Mouse (Mus musculus) midbrain, embryonic 11.5 days (tissue): Measurements from ENCODE around the gene Ptma. TPM values are rescaled to one million over a fixed set of nuclear protein-coding genes. Genes with fewer than 3 reads are reported as not detected.

Experiments used
- ATAC-seq: fragments of 200-750 bp; cut with Nextera tagmentation; 2 replicates; pipeline ENCODE4 v1.8.0; 2017; ENCODE audit warnings: moderate TSS enrichment, moderate library complexity; ENCODE audit not compliant: low FRiP score
- DNase-seq: peaks from one replicate; pipeline ENCODE4 v3.0.0; 2015; ENCODE audit warnings: low spot score; ENCODE audit errors: missing footprints
- H3K27ac ChIP-seq: fragments of 300-500 bp; sonication (generic); 2 replicates; pipeline ENCODE4 v1.5.1; 2014; ENCODE audit warnings: low read depth, low read length
- H3K27me3 ChIP-seq: fragments of 300-500 bp; sonication (generic); 2 replicates; pipeline ENCODE4 v1.6.1; 2014; ENCODE audit warnings: mild to moderate bottlenecking, low read length, moderate library complexity, mixed read lengths; ENCODE audit not compliant: control insufficient read depth, insufficient read depth
- H3K36me3 ChIP-seq: fragments of 300-500 bp; sonication (generic); 2 replicates; pipeline ENCODE4 v1.6.1; 2014; ENCODE audit warnings: mild to moderate bottlenecking, low read length, moderate library complexity, mixed read lengths; ENCODE audit not compliant: control insufficient read depth, insufficient read depth
- H3K4me1 ChIP-seq: fragments of 300-500 bp; sonication (generic); 2 replicates; pipeline ENCODE4 v1.6.1; 2014; ENCODE audit warnings: low read length; ENCODE audit not compliant: control insufficient read depth, insufficient read depth
- H3K4me2 ChIP-seq: fragments of 300-500 bp; sonication (generic); 2 replicates; pipeline ENCODE4 v1.6.1; 2014; ENCODE audit warnings: mild to moderate bottlenecking, moderate library complexity
- H3K4me3 ChIP-seq: fragments of 300-500 bp; sonication (generic); 2 replicates; pipeline ENCODE4 v1.5.1; 2014; ENCODE audit warnings: low read depth, low read length
- H3K9ac ChIP-seq: fragments of 300-500 bp; sonication (generic); 2 replicates; pipeline ENCODE4 v1.6.1; 2014; ENCODE audit warnings: low read length
- H3K9me3 ChIP-seq: fragments of 300-500 bp; sonication (generic); 2 replicates; pipeline ENCODE4 v1.6.1; 2016; ENCODE audit warnings: low read length; ENCODE audit not compliant: control insufficient read depth
- WGBS: fragments of 180-500 bp; shearing (Covaris S2); extraction: QIAGEN DNeasy Blood & Tissue Kit; methylation state at CpG from one replicate; pipeline ENCODE4 v1.1.7; 2014; 5-methylcytosine and 5-hydroxymethylcytosine counted together
- polyA plus RNA-seq: library from polyadenylated mRNA; unstranded; fragments of >200 nt; fragmentation: Nextera tagmentation; extraction: Ambion mirVana; gene quantifications from 2 replicates; pipeline ENCODE4 v1.2.1, GENCODE M21; 2014

The Ptma gene
- polyA plus RNA-seq, 1 experiment from 2014 or later = 3,090 TPM

- H3K4me1 ChIP-seq = peaks cover 12% of the 10 kb centered on the region
- no peaks in the 10 kb centered on the region for H3K27me3 ChIP-seq
- ATAC-seq (no peak), DNase-seq (peak; percentile 72)
- H3K4me3 ChIP-seq = no peak overlapping the region
- 0 out of 2 replicates have a peak overlapping the region, but pooled peaks have one; percentile 38 for H3K9ac ChIP-seq
- H3K36me3 ChIP-seq = no peaks in the 10 kb centered on the region
- no peak overlapping the region for H3K27ac ChIP-seq
- no peak overlapping the region for H3K4me2 ChIP-seq
- 63% methylated on average over 7 of the region's 7 CpGs for WGBS
- H3K9me3 ChIP-seq = no peaks in the 10 kb centered on the region
Measured at GRCm38 (mm10) chr1:86522286-86522871, 4.1 kb upstream of the Ptma start.

GRCm38 (mm10) chr1:86523776-86524618, 2.5 kb upstream of the Ptma start:
- H3K27ac ChIP-seq = peak overlapping the region; percentile 97
- H3K4me2 ChIP-seq = peak overlapping the region; percentile 48
- H3K27me3 ChIP-seq = no peaks in the 10 kb centered on the region
- H3K9me3 ChIP-seq = no peaks in the 10 kb centered on the region
- H3K36me3 ChIP-seq = peaks cover under 1% of the 10 kb centered on the region
- no peak overlapping the region for H3K4me3 ChIP-seq
- DNase-seq = no peak
- peak overlapping the region; percentile 97 for H3K9ac ChIP-seq
- H3K4me1 ChIP-seq = peaks cover 14% of the 10 kb centered on the region
- 87% methylated on average over 8 of the region's 8 CpGs for WGBS
- ATAC-seq = no peak

- H3K4me2 ChIP-seq = peak overlapping the region; percentile 74
- H3K27ac ChIP-seq = peak overlapping the region; percentile 97
- H3K4me1 ChIP-seq = peaks cover 22% of the 10 kb centered on the region
- peak overlapping the region; percentile 97 for H3K9ac ChIP-seq
- WGBS = 2% methylated on average over 53 of the region's 53 CpGs
- H3K9me3 ChIP-seq = no peaks in the 10 kb centered on the region
- peak; percentile 100 for DNase-seq
- H3K27me3 ChIP-seq = no peaks in the 10 kb centered on the region
- peaks cover 7% of the 10 kb centered on the region for H3K36me3 ChIP-seq
- peak overlapping the region; percentile 92 for H3K4me3 ChIP-seq
- peak; percentile 74 for ATAC-seq
Measured at GRCm38 (mm10) chr1:86524619-86525498, 1.7 kb upstream of the Ptma start.

DNA sequence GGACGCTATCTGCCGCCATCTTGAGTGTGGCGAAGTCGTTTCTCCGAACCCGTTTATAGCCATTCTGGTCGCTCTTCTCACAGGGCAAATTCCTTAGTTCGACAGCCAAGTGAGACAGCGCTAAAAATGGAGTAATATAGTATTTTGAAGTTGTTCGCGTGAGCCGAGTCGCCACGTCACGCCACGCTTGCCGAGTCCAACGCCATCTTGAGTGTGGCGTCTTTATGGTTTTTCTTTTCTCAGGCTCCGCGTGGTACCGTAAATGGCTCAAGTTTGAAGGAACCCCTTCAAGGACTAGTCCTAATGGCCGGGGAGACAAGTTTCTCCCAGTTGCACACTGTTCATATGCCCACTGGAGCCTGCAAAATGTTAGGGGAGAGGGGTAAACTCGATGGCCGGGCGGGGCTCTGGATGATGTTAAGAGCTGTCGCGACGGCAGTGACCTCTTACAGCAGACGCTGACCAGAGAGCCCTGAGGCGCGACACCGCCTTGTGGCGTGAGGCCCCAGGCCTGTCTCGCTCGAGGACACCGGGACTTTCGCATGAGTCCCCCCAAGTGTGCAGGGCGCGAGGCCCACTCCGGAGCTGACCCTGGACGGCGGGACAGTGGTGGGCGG, 919 bp upstream of the Ptma start:
- Histone ChIP-seq H3K4me2 (peak overlapping the region; percentile 74), H3K9ac (peak overlapping the region; percentile 97), H3K4me3 (peak overlapping the region; percentile 92), H3K36me3 (peaks cover 8% of the 10 kb centered on the region), H3K27me3 (no peaks in the 10 kb centered on the region), H3K27ac (peak overlapping the region; percentile 97), H3K9me3 (no peaks in the 10 kb centered on the region), H3K4me1 (peaks cover 22% of the 10 kb centered on the region)
- WGBS = under 1% methylated on average over 41 of the region's 44 CpGs
- ATAC-seq (peak; percentile 15), DNase-seq (peak; percentile 98)

- Histone ChIP-seq H3K9ac (peak overlapping the region; percentile 100), H3K4me2 (peak overlapping the region; percentile 98), H3K36me3 (peaks cover 14% of the 10 kb centered on the region), H3K4me3 (peak overlapping the region; percentile 92), H3K27ac (peak overlapping the region; percentile 89), H3K4me1 (peaks cover 35% of the 10 kb centered on the region), H3K9me3 (no peaks in the 10 kb centered on the region), H3K27me3 (no peaks in the 10 kb centered on the region)
- ATAC-seq (0 out of 2 replicates have a peak, but pooled peaks have one; percentile 4), DNase-seq (peak; percentile 92)
- WGBS = under 1% methylated on average over 111 of the region's 111 CpGs
Measured at GRCm38 (mm10) chr1:86526789-86527598, 468 bp downstream of the Ptma start.

DNA sequence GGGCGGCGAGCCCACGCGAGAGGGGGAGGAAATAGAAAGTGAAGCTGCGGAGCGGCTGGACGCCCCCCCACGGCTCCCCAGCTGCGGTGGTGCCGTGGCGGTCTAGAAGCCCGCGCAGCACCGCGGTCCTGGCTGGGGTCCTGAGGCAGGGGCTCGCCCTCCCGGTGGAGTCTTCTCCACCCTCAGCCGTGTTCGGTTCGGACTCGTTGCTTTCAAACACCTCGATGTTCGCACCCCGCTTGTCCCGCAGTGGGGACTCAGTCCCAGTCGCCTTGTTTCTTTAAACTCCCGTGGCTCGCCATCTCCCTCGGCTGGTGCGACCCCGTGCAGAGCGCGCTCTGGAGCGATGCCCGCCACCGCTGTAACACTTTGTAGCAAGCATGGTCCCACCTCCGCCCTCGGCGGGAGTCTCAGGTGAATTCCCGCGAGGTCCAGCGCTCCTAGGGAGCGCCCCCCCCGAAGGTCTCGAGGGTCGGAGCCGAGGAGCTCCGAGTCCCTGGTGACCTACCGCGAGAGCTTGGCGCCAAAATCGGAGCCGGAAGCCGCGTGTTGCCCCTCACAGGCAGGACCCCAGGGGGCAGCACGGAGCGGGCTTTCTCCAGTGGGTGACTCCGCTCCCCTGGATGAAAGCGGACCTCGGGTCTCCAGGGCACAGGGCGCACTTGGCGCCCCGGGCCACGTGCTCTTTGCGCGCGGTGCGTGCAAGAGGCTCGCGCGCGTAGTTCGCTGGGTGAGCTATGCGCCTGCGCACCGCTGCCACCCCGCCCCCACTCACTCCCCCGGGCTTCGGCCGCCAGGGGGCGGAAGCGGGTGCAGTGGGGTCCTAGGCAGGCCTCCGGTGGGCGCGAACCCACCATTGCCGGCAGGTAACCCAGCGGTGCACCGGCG, 1.3 kb downstream of the Ptma start:
- under 1% methylated on average over 85 of the region's 89 CpGs for WGBS
- Histone ChIP-seq H3K27me3 (no peaks in the 10 kb centered on the region), H3K9me3 (no peaks in the 10 kb centered on the region), H3K27ac (peak overlapping the region; percentile 89), H3K9ac (peak overlapping the region; percentile 100), H3K4me3 (peak overlapping the region; percentile 92), H3K36me3 (peaks cover 14% of the 10 kb centered on the region), H3K4me1 (peaks cover 39% of the 10 kb centered on the region), H3K4me2 (peak overlapping the region; percentile 98)
- DNase-seq (peak; percentile 99), ATAC-seq (peak; percentile 2; the same call in 1 of the 2 replicates)

- peak; percentile 92 for DNase-seq
- H3K9me3 ChIP-seq = no peaks in the 10 kb centered on the region
- peak overlapping the region; percentile 89; the same call in 1 of the 2 replicates for H3K27ac ChIP-seq
- H3K36me3 ChIP-seq = peaks cover 14% of the 10 kb centered on the region
- no peak for ATAC-seq
- H3K9ac ChIP-seq = peak overlapping the region; percentile 100
- H3K27me3 ChIP-seq = no peaks in the 10 kb centered on the region
- peak overlapping the region; percentile 92 for H3K4me3 ChIP-seq
- under 1% methylated on average over 15 of the region's 15 CpGs for WGBS
- H3K4me1 ChIP-seq = peaks cover 39% of the 10 kb centered on the region
- H3K4me2 ChIP-seq = peak overlapping the region; percentile 98
Measured at GRCm38 (mm10) chr1:86528571-86529180, 2.1 kb downstream of the Ptma start.
